ENCODE assay signal across 8 mouse cellular contexts in the genomic region with DNA sequence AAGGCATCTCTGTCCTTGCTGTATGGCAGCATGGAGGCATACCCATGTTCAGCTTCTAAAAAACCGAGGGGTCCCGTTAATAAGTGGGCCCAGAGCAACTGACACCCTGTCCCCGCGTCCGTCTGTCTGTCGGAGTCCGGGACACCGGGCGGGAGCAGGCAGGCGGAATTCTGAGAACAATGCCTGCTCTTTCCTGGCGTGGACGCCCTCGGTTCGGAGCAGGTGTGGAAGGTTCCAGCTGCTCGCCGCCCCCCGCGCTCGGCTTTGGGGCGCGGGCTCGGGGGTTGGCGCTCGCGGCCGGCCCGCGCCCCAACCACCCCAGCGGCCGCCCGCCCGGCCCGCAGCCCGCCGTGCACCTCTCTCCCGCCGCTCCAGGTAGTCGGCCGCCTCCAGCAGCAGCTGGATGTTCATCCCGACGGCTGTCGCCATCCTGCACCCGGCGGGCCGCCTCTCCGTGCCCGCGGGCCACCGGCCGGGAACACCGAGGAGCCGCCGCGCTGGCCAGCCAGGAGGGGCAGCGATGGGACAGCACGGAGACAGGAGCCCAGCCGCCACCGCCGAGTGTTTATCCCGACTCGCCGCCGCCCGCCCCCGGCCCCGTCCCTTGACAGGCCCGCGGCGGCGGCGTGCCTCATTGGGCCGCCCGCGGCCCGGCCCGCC. TPM values are rescaled to one million over a fixed set of nuclear protein-coding genes. Genes with fewer than 3 reads are reported as not detected.
DNase-seq lines count a peak whose midpoint lies in the region; ATAC-seq lines count a peak whose summit lies in the region.

A gene (minus strand): TSS at position 582 of the 660 bp plus-strand sequence.

- no peaks in the 10 kb centered on the region for H3K9me3 ChIP-seq in lung, embryonic 16.5 days (ENCODE audit: control insufficient read depth, low read length)
- no peaks in the 10 kb centered on the region for H3K9me3 ChIP-seq in forebrain, embryonic 13.5 days (replicated peaks)
- no peaks in the 10 kb centered on the region for H3K9me3 ChIP-seq in midbrain, embryonic 14.5 days (ENCODE audit: control insufficient read depth, low read length)

- no peak for DNase-seq in adrenal gland, postnatal 25 days
- no peak for DNase-seq in adrenal gland, postnatal 10 days
- DNase-seq in lung, postnatal 36 days = no peak
- peak in 1 of 2 experiments; percentile 19 for DNase-seq in left cerebral cortex, adult 8-10 months (ENCODE audit: low spot score in 2 of 2)
- DNase-seq in midbrain, embryonic 14.5 days = peak; percentile 47
- no peak for DNase-seq in urinary bladder, adult 2 months (ENCODE audit: low spot score)

- under 1% methylated on average over 62 of the region's 76 CpGs for WGBS in lung, embryonic 16.5 days
- under 1% methylated on average over 50 of the region's 76 CpGs for WGBS in forebrain, embryonic 13.5 days
- under 1% methylated on average over 72 of the region's 76 CpGs for WGBS in midbrain, embryonic 14.5 days

- peak within 1 kb of the TSS; percentile 83 for H3K9ac ChIP-seq in lung, embryonic 16.5 days (ENCODE audit: low read length)
- peak within 1 kb of the TSS; percentile 92 for H3K9ac ChIP-seq in forebrain, embryonic 13.5 days
- H3K9ac ChIP-seq in midbrain, embryonic 14.5 days (replicated peaks; ENCODE audit: low read length) = peak within 1 kb of the TSS; percentile 80

- peak within 1 kb of the TSS; percentile 78 for H3K4me3 ChIP-seq in lung, embryonic 16.5 days (ENCODE audit: low read length)
- H3K4me3 ChIP-seq in forebrain, embryonic 13.5 days = peak within 1 kb of the TSS; percentile 90
- H3K4me3 ChIP-seq in midbrain, embryonic 14.5 days (replicated peaks; ENCODE audit: low read depth, low read length) = peak within 1 kb of the TSS; percentile 97

- H3K4me1 ChIP-seq in lung, embryonic 16.5 days (replicated peaks; ENCODE audit: control insufficient read depth, insufficient read depth, low read length) = peaks cover 12% of the 10 kb centered on the region
- peaks cover 28% of the 10 kb centered on the region for H3K4me1 ChIP-seq in forebrain, embryonic 13.5 days
- peaks cover 18% of the 10 kb centered on the region; the same call in 1 of the 2 replicates for H3K4me1 ChIP-seq in midbrain, embryonic 14.5 days (ENCODE audit: control insufficient read depth, insufficient read depth, low read length)

- H3K27ac ChIP-seq in lung, embryonic 16.5 days (ENCODE audit: low read length) = peak within 1 kb of the TSS; percentile 59
- H3K27ac ChIP-seq in forebrain, embryonic 13.5 days = peak within 1 kb of the TSS; percentile 2; the same call in 1 of the 2 replicates
- H3K27ac ChIP-seq in midbrain, embryonic 14.5 days (replicated peaks; ENCODE audit: low read depth, low read length) = peak within 1 kb of the TSS; percentile 74

- H3K36me3 ChIP-seq in lung, embryonic 16.5 days (ENCODE audit: control insufficient read depth, insufficient read depth, low read length) = peaks cover 7% of the 10 kb centered on the region
- H3K36me3 ChIP-seq in forebrain, embryonic 13.5 days (ENCODE audit: poor library complexity, severe bottlenecking) = peaks cover 42% of the 10 kb centered on the region
- H3K36me3 ChIP-seq in midbrain, embryonic 14.5 days (ENCODE audit: control insufficient read depth, insufficient read depth, low read length) = peaks cover 28% of the 10 kb centered on the region

- no peak; the same call in 1 of the 2 replicates for ATAC-seq in lung, embryonic 16.5 days (ENCODE audit: low read depth)
- ATAC-seq in forebrain, embryonic 13.5 days = no peak; the same call in 1 of the 2 replicates
- peak; percentile 17; the same call in 1 of the 2 replicates for ATAC-seq in midbrain, embryonic 14.5 days (ENCODE audit: low FRiP score, low TSS enrichment)

- peak within 1 kb of the TSS; percentile 89 for H3K4me2 ChIP-seq in lung, embryonic 16.5 days (ENCODE audit: low read depth, low read length)
- H3K4me2 ChIP-seq in forebrain, embryonic 13.5 days = peak within 1 kb of the TSS; percentile 96
- H3K4me2 ChIP-seq in midbrain, embryonic 14.5 days (ENCODE audit: low read length) = peak within 1 kb of the TSS; percentile 63

- no peaks in the 10 kb centered on the region for H3K27me3 ChIP-seq in lung, embryonic 16.5 days (ENCODE audit: control insufficient read depth, insufficient read depth, low read depth, low read length)
- no peaks in the 10 kb centered on the region for H3K27me3 ChIP-seq in forebrain, embryonic 13.5 days
- H3K27me3 ChIP-seq in midbrain, embryonic 14.5 days (ENCODE audit: control insufficient read depth, insufficient read depth, low read length) = no peaks in the 10 kb centered on the region

RNA-seq across cellular contexts. Expression of the gene that starts here (rescaled TPM):
- total RNA-seq in adrenal gland, postnatal 25 days (2021) = 12.7 and 13.0 TPM in 2 replicates
- 10 to 100 TPM in 1 of 2 experiments, 1 to 10 TPM in 1; 8.7 to 10.4 TPM for total RNA-seq in adrenal gland, postnatal 10 days (2021)
- polyA plus RNA-seq in lung, embryonic 16.5 days (2015; fragmentation: Nextera tagmentation; extraction: Ambion mirVana) = 15.2 and 15.5 TPM in 2 replicates
- 19.5 and 21.3 TPM in 2 replicates for polyA plus RNA-seq in forebrain, embryonic 13.5 days (2015; fragmentation: Nextera tagmentation; extraction: Ambion mirVana)
- total RNA-seq in left cerebral cortex, adult 8-10 months (2022) = 10 to 100 TPM; 22.3 to 27.9 (median 24.0) TPM
- polyA plus RNA-seq in midbrain, embryonic 14.5 days (2014; fragmentation: Nextera tagmentation; extraction: Ambion mirVana) = 16.2 and 24.2 TPM in 2 replicates
- 9.0 and 10.1 TPM in 2 replicates for polyA plus RNA-seq in urinary bladder, adult 2 months (2012; rRNA removed)

Comparison
In these comparisons a context has a peak if more than half of its experiments do, and no peak if none do; other contexts are left out.
1. H3K27ac ChIP-seq: peak in every context shown above with its lines; median percentile 74 in midbrain, embryonic 14.5 days; 59 in lung, embryonic 16.5 days; 2 in forebrain, embryonic 13.5 days.